Mouse (Mus musculus): ENCODE data around the gene Uck1.
"Not testable (repeated sequence)": the region's sequence is repeated elsewhere in the genome, so short reads cannot be mapped to it uniquely, and the experiment has no call there.

Uck1 gene

DNA sequence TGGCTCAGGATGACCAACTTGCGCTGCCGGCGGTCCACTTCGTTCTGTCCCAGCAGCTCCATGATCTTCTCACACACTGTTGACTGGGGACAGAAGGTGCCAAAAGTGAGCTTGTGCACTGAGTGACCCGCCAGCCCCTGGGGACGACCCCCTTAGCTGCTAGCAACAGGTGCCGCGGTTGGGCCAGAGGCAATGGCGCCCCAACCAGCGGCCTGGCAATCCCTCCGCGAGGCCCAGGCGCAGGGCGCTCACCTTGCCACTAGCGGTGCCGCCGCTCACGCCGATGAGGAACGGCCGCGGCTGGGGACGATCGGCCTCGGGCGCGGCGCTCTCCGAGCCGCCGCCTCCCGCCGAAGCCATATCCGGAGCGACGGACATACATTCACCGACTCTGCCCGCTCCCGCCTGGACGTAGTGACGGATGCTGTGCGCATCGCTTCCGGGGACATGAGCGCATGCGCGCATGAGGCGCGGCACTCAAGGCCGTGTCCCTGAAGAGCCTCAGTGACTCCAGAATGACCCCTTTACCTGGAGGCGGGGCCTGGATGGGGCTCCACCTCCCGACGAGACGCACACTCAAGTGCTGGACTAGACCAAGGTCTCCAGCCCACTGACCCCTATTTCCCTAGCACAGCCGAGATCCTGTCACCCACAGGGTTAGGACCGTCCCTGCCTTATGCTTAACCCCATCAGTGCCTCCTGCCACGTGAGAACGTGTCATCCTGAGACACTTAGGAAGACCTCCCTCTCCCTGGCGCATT lies at the start of gene Uck1:
Gene Uck1, minus strand, starts transcription at position 503 of the 761 bp plus-strand sequence.
- no peak for DNase-seq (ENCODE audit: extremely low read depth, low read depth, low spot score)

DNA sequence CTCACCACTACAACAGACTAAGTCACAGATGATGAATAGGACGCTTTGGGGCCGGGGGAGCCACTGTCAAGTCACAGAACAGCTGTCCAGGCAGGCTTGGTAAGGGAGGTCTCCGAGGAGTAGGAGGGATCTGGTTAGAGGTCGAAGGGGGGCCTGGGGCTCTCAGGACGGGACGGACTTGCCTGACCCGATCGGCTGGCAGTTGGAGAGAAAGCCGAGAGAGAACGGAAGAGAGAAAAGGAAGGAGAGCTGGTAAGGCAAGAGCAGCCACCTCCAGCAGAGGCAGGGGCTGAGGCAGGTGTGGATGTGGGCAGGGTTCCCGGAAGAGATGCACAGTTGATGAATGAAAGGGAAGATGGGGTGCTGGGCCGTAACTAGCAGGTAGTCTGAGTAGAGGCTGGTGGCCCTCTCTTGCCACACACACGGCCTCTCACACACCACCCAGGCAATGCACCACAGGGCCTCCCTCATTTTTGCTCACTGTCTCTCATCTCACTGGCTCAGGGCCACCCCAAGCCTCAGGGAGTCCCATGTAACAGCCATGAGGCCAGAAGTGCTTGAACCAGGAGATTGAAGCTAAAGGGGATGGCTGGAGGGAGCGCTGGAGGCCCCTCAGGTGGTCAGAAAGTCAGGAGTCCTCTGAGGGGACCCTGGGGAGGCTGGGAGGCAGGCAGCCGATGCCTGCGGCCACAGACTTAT lies 49.1 kb upstream of the Uck1 start:
- DNase-seq (ENCODE audit: extremely low read depth, low read depth, low spot score): no peak

GRCm38 (mm10) chr2:32307941-32308760 lies 48.2 kb upstream of the Uck1 start:
- DNase-seq (ENCODE audit: extremely low read depth, low read depth, low spot score): no peak

GRCm38 (mm10) chr2:32307247-32307798 lies 47.4 kb upstream of the Uck1 start:
- no peak for DNase-seq (ENCODE audit: extremely low read depth, low read depth, low spot score)

- no peak for DNase-seq (ENCODE audit: extremely low read depth, low read depth, low spot score)
Observed at GRCm38 (mm10) chr2:32306176-32306575, 46.2 kb upstream of the Uck1 start.

- no peak for DNase-seq (ENCODE audit: extremely low read depth, low read depth, low spot score)
Observed at GRCm38 (mm10) chr2:32305668-32306067, 45.7 kb upstream of the Uck1 start.

GRCm38 (mm10) chr2:32304145-32304832 lies 44.3 kb upstream of the Uck1 start:
- no peak for DNase-seq (ENCODE audit: extremely low read depth, low read depth, low spot score)

- no peak for DNase-seq (ENCODE audit: extremely low read depth, low read depth, low spot score)
Observed at GRCm38 (mm10) chr2:32302952-32303351, 43.0 kb upstream of the Uck1 start.

GRCm38 (mm10) chr2:32299469-32299868 lies 39.5 kb upstream of the Uck1 start:
- DNase-seq (ENCODE audit: extremely low read depth, low read depth, low spot score): no peak

DNA sequence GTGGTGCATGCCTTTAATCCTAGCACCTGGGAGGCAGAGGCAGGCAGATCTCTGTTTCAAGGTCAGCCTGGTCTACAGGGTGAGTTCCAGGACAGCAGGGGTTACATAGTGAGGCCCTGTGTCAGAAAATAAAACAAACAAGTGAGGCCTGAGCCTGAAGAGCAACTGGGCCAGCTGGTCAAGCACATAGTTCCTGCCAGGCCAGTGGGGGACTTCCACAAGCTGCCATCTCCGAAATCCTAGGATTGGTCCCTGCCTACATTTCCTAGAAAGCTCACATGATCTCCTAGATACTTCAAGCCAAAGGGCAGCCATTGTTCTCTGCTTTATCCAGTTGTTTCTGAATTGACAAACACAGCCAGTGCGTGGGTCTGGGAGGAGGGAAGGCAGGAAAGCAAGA lies 35.9 kb upstream of the Uck1 start:
- not testable (repeated sequence) for DNase-seq (ENCODE audit: extremely low read depth, low read depth, low spot score)

- DNase-seq (ENCODE audit: extremely low read depth, low read depth, low spot score): no peak
Observed at GRCm38 (mm10) chr2:32295285-32295684, 35.3 kb upstream of the Uck1 start.

- DNase-seq (ENCODE audit: extremely low read depth, low read depth, low spot score): no peak
Observed at GRCm38 (mm10) chr2:32294348-32294747, 34.4 kb upstream of the Uck1 start.

GRCm38 (mm10) chr2:32289578-32289977 lies 29.6 kb upstream of the Uck1 start:
- no peak for DNase-seq (ENCODE audit: extremely low read depth, low read depth, low spot score)

GRCm38 (mm10) chr2:32288371-32288931 lies 28.5 kb upstream of the Uck1 start:
- DNase-seq (ENCODE audit: extremely low read depth, low read depth, low spot score): no peak

DNA sequence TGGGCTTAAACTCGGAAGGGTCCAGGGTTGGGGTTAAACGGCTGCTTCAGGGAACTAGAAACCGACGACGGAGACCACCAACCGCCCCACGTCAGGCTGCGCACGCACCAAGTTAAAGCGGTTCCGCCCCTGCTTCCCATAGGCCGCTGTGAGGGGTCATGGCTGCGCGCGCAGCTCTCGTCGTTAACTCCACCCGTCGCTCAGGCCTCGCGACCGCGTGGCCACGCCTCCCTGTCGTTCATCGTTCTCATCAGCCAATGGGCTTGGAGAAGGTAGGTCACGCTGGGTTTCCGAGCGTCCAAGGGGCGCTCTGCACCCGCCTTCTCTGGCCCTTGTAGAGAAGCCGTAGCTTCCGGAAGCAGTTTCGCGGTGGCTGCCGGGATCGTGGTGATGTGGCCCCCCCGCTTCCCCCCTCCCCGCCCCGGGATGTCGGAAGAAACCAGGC lies 28.0 kb upstream of the Uck1 start, which contains the start of gene Swi5:
Gene Swi5, minus strand, starts transcription at position 153 of the 445 bp plus-strand sequence.
- DNase-seq (ENCODE audit: extremely low read depth, low read depth, low spot score): peak; percentile 89

GRCm38 (mm10) chr2:32287334-32287840 lies 27.4 kb upstream of the Uck1 start, which contains the start of gene Golga2:
Golga2 (plus strand) TSS chr2:32287384.
- no peak for DNase-seq (ENCODE audit: extremely low read depth, low read depth, low spot score)

DNA sequence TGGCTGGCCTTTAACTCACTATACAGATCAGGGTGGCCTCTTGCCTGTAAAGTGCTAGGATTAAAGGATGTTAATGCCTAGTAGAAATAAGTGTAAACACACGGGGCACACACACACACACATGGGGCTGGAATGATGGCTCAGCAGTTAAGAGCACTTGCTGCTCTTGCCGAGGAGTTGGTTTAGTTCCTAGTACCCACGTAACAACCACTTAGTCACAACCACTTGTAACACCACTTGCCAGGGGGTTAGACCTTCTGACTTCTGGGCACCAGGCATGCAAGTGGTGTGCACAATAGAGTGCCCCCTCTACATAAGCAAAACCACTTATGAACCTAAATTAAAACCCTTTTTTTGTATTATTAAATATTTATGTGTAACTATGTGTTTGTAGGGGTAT lies 24.0 kb upstream of the Uck1 start:
- DNase-seq (ENCODE audit: extremely low read depth, low read depth, low spot score): no peak

GRCm38 (mm10) chr2:32282727-32283126 lies 22.8 kb upstream of the Uck1 start:
- DNase-seq (ENCODE audit: extremely low read depth, low read depth, low spot score): no peak

DNA sequence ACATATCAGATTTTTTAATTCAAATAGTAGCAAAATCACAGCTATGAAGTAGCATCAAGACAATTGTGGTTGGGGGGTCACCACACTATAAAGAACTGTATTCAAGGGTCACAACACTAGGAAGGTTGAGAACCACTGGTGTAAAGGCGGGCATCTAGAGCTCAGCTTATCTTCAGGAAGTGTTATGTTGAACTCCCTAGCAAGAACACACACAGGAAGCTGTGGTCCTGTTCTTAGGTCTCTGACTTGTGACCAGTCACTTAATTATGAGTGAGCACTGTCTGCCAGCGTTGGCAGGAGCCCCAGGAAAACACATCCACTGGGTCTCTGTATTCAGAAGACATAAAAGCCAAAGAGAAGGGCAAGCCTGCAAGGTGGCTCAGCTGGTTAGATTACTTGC lies 22.3 kb upstream of the Uck1 start:
- DNase-seq (ENCODE audit: extremely low read depth, low read depth, low spot score): no peak

DNA sequence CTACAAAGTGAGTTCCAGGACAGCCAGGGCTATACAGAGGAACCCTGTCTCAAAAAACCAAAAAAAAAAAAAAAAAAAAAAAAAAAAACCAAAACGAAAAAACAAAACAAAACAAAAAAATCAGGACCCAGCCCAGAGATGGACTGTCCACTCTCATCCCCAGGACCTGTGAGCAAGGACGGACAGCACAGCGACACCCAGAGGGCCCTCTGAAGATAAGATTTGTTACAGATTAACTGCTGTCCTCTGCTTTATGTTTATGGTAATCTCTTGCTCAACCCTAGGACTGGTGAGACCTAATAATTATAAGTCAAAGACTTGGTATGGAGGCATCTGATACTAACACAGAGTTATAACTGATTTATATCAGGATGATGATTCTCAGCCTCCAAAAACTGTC lies 15.9 kb upstream of the Uck1 start:
- DNase-seq (ENCODE audit: extremely low read depth, low read depth, low spot score): no peak

All from fat pad, adult 2 months (tissue).